Mouse (Mus musculus) cerebellum, adult 2 months (tissue): ENCODE measurements around the gene Smim12. TPM values are rescaled to one million over a fixed set of nuclear protein-coding genes. Genes with fewer than 3 reads are reported as not detected.
A peak's percentile ranks its signal among the peaks of the same experiment; 100 is the strongest.

Experiments
- DNase-seq, 2 experiments: peaks; one replicate each; pipeline ENCODE4 v3.0.0; 2021
- H3K27ac ChIP-seq: fragments of 200-500 bp; 2 replicates; pipeline ENCODE4 v1.5.1; 2012; ENCODE audit warnings: low read length, control low read depth, inconsistent platforms; ENCODE audit not compliant: insufficient read depth
- H3K27me3 ChIP-seq: fragments of 200-500 bp; 2 replicates; pipeline ENCODE4 v1.6.1; 2012; ENCODE audit warnings: inconsistent platforms, mild to moderate bottlenecking, low read length, moderate library complexity; ENCODE audit not compliant: control insufficient read depth, insufficient read depth
- H3K4me1 ChIP-seq: fragments of 200-500 bp; 2 replicates; pipeline ENCODE4 v1.6.1; 2011; ENCODE audit warnings: low read length; ENCODE audit not compliant: control insufficient read depth, insufficient read depth
- H3K4me3 ChIP-seq: fragments of 200-500 bp; replicated peaks from 2 replicates; pipeline ENCODE3; 2011; ENCODE audit warnings: mild to moderate bottlenecking, low read depth, low read length, control low read depth; ENCODE audit not compliant: insufficient read depth
- CTCF ChIP-seq: fragments of 200-500 bp; IDR thresholded peaks from 2 replicates; pipeline ENCODE4 v1.5.1; 2011; ENCODE audit warnings: low read depth, mild to moderate bottlenecking, control low read depth, low read length, moderate library complexity, borderline replicate concordance; ENCODE audit not compliant: insufficient read depth
- POLR2A ChIP-seq: fragments of 200-500 bp; IDR thresholded peaks from 2 replicates; pipeline ENCODE4 v1.6.1; 2011; ENCODE audit warnings: low read length, control low read depth, borderline replicate concordance; ENCODE audit not compliant: insufficient read depth
- WGBS: fragments of 180-500 bp; shearing (Covaris S2); methylation state at CpG from one replicate; pipeline ENCODE4 v1.1.7; 2018; 5-methylcytosine and 5-hydroxymethylcytosine counted together
- polyA plus RNA-seq: library from polyadenylated mRNA; depleted of rRNA; stranded (reverse); fragments of >200 nt; gene quantifications from 2 replicates; pipeline ENCODE4 v1.2.3, GENCODE M21; 2012

The Smim12 gene
- polyA plus RNA-seq, 1 experiment, result 106 TPM

DNA sequence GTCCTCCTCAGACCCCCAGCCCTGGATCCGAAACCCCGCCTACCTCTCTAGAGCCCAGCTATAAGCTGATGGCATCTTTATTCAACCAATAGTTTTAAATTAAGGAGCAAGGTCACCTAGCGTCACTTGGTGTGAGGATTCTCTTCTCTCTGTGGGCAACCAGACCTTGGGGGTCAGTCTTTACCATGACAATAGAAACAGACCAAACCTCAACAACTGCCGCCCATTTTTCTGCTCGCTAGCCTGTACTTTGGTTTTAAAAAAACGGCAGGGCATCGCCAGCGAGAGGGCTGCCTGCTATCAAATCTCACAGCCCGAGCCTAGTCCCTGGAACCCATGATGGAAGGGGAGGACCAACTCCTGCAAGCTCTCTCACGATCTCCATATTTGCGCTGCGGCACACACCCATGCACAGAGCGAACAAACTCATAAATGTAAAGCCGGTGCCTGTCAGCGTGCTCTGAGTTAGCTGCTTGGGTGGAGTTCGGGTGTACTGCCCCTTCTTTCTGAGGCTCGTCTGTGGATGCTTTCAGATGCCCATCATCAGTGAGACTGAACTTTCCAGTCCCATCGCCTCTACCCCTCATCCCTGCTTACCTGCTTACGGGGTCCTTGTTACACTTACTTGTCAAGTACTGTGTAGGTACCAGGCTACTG lies 19.0 kb upstream of the Smim12 start:
- 76% methylated on average over 19 of the region's 19 CpGs for WGBS
- H3K27me3 ChIP-seq, result no peaks in the 10 kb centered on the region
- peak overlapping the region; percentile 68; the same call in 1 of the 2 replicates for H3K27ac ChIP-seq
- no peak overlapping the region for H3K4me3 ChIP-seq
- DNase-seq, result no peak
- TF ChIP-seq CTCF (no peak), POLR2A (no peak)
- H3K4me1 ChIP-seq, result peaks cover 16% of the 10 kb centered on the region

DNA sequence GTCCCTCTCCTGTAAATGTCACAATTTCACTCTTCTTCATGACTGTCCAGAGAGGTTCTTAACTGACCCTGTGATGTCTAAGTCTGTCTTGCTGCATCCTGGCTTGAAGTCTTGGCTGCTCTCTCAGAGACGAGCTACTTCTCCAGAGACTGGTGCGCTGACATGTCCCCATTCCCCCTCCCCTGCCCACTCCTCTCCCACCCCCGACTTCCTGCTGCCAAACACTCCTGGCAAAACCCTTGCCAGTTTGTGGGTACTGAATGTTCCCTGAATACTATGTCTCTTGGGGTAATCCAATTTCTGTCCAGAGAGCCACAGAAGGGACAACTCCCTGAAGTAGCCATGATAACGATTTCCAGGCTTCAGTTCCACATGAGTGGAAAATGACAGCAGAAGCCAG lies 17.5 kb upstream of the Smim12 start:
- H3K27me3 ChIP-seq, result no peaks in the 10 kb centered on the region
- H3K4me3 ChIP-seq, result no peak overlapping the region
- H3K27ac ChIP-seq, result no peak overlapping the region
- DNase-seq, result no peak
- 26% methylated on average over 4 of the region's 4 CpGs for WGBS
- TF ChIP-seq POLR2A, result no peak
- TF ChIP-seq CTCF, result no peak
- H3K4me1 ChIP-seq, result peaks cover 16% of the 10 kb centered on the region

DNA sequence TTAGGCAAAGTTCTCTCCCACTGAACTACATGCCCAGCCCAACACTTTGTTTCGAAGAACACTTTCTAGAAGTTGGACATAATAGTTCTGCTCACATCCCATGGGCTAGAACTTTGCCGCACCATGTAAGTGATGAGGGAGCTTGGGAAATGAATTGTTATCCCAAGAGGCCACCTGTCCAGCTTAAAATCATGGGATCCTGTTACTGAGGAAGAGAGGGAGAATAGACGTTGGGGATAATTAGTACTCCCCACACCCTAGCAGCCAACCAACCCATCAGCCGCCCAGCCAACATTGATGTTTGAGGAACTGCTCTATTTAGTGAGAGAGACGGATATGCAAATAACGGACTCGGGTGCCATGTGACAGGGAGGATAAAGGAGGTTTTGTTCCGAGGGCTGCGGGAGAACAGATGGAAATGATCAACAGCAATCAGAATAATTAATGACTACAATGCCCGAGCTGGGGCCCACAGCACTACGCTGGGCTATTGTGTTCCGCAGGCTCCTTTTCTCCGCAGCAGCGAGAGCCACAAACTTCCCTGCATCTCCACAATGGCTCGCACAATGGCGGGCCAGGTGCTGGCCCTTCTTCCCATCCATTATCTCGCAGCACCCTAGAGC lies 16.4 kb upstream of the Smim12 start:
- Histone ChIP-seq H3K4me3 (no peak overlapping the region), H3K27ac (no peak overlapping the region), H3K4me1 (peaks cover 22% of the 10 kb centered on the region), H3K27me3 (no peaks in the 10 kb centered on the region)
- TF ChIP-seq CTCF, result no peak
- TF ChIP-seq POLR2A, result no peak
- DNase-seq, result no peak
- WGBS, result 65% methylated on average over 17 of the region's 17 CpGs

DNA sequence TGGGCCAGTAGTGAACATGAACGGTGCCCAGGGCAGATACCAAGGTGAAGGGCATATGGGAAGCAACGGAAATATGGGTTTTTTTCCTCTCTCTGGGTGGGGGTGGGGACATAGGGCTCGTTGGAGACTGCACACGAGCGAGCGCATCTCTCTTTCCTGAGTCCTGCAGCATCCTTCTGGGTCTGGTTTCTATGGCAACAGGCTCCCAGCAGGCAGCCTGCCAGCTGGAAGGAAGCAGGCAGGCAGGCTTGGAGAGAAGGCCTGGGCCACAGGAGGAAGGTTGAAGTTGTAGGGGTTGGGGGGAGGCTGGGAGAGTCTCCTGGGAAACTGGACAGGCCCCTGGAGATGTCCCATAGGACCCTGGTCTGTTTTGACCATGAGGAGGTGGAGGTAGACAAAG lies 11.6 kb upstream of the Smim12 start:
- no peaks in the 10 kb centered on the region for H3K27me3 ChIP-seq
- WGBS, result 6% methylated on average over 6 of the region's 6 CpGs
- H3K4me1 ChIP-seq, result peaks cover 27% of the 10 kb centered on the region
- peak overlapping the region; percentile 14; the same call in 1 of the 2 replicates for H3K27ac ChIP-seq
- no peak overlapping the region for H3K4me3 ChIP-seq
- DNase-seq, result peak; percentile 90 to 93
- TF ChIP-seq POLR2A (no peak), CTCF (no peak)

DNA sequence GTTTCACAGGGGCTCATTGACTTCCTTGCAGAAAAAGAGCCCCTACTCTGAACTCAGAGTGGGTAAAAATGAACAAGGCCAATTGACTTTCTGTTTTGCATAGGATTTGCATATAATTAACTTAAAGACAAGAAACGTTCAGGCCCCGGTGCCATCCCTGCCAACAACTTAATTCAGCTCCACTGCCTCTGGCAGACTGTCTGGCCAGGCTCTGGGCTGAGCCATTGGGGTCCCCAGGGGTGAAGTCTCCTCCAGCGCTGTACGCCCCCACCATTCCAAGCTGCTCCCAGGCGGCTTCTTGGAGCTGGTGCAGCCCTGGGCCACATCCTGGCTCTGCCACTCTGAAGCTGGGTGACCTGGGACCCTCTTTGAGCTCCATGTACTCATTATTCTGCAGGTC lies 11.0 kb upstream of the Smim12 start:
- Histone ChIP-seq H3K27me3 (no peaks in the 10 kb centered on the region), H3K27ac (peak overlapping the region; percentile 26), H3K4me1 (peaks cover 30% of the 10 kb centered on the region), H3K4me3 (no peak overlapping the region)
- 21% methylated on average over 5 of the region's 5 CpGs for WGBS
- peak in 1 of 2 experiments; percentile 43 for DNase-seq
- TF ChIP-seq CTCF (no peak), POLR2A (no peak)

DNA sequence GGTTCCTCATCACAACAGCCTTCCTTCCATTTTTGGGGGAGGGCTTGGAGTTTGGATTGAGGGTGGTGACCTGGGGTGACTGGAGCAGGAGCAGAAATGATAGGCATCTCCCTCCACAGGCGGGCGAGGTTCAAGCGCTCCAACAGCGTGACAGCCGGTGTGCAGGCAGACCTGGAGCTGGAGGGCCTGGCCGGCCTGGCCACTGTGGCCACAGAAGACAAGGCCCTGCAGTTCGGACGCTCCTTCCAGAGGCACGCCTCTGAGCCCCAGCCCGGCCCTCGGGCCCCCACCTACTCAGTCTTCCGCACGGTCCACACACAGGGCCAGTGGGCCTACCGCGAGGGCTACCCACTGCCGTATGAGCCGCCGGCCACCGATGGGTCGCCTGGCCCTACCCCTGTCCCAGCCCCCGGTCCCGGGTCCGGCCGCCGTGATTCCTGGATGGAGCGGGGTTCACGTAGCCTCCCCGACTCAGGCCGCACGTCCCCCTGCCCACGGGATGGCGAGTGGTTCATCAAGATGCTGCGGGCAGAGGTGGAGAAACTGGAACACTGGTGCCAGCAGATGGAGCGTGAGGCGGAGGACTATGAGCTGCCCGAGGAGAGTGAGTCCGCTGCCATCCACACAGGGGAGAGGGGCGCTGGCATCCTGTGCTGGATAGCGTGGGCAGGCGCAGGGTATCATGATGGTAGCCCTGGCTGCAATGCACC lies 10.0 kb upstream of the Smim12 start:
- DNase-seq, result peak; percentile 67 to 71
- WGBS, result 43% methylated on average over 40 of the region's 40 CpGs
- H3K4me3 ChIP-seq, result no peak overlapping the region
- peaks cover 30% of the 10 kb centered on the region for H3K4me1 ChIP-seq
- no peaks in the 10 kb centered on the region for H3K27me3 ChIP-seq
- peak overlapping the region; percentile 26; the same call in 1 of the 2 replicates for H3K27ac ChIP-seq
- TF ChIP-seq POLR2A (no peak), CTCF (no peak)

DNA sequence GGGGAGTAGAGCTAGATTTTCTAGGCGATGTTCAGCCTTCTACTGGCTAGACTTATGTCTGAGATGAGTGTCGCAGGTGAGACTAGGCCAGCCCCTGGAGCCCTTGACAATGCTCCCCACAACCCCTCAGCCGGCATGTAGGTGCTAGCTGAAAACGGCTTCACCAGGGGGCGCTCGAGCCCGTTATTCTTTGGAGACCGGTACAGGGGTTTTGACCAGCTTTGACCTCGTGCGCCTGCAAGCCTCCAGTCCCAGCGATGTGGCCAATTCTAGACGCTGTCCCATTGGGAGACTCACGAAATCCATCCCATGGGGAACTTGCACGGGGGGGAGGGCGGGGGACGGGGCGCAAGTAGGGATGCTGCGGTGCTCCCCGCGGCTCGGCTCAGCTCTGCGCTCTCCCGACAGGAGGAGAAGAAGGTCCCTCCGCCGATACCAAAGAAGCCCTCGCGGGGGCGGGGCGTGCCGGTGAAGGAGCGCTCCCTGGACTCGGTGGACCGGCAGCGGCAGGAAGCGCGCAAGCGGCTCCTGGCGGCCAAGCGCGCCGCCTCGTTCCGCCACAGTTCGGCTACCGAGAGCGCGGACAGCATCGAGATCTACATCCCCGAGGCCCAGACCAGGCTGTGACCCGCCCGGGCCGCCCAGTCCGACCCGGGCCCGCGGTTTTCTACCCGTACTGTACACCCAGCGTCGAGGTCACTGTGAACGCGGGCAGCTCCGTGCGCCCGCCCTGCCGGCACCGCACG lies 7.7 kb upstream of the Smim12 start:
- Histone ChIP-seq H3K4me3 (peak overlapping the region; percentile 33), H3K27me3 (no peaks in the 10 kb centered on the region), H3K27ac (peak overlapping the region; percentile 65), H3K4me1 (peaks cover 30% of the 10 kb centered on the region)
- no peak for TF ChIP-seq POLR2A
- TF ChIP-seq CTCF, result peak; percentile 62; the same call in 1 of the 2 replicates
- WGBS, result 5% methylated on average over 65 of the region's 67 CpGs
- peak; percentile 81 to 87 for DNase-seq
